ENCODE assay signal across 8 mouse cellular contexts in genomic region chr11:51883670-51884069, GRCm38 (mm10). TPM values are rescaled to one million over a fixed set of nuclear protein-coding genes. Genes with fewer than 3 reads are reported as not detected.
DNase-seq lines count a peak whose midpoint lies in the region; ATAC-seq and TF ChIP-seq lines count a peak whose summit lies in the region.

No protein-coding gene starts in this region.

- no peak for TF ChIP-seq CTCF in layer of hippocampus, adult 2 months (conservative IDR thresholded peaks at IDR 0.05)

- peak; percentile 68 for ATAC-seq in liver, embryonic 13.5 days (ENCODE audit: low read depth)

- no peaks in the 10 kb centered on the region for H3K36me3 ChIP-seq in liver, embryonic 13.5 days

- H3K4me3 ChIP-seq in liver, embryonic 13.5 days (replicated peaks) = no peak overlapping the region
- no peak overlapping the region for H3K4me3 ChIP-seq in layer of hippocampus, adult 2 months

- DNase-seq in adrenal gland, adult (ENCODE audit: inconsistent age in 2 of 2, low spot score in 1 of 2) = peak; percentile 34 to 64
- DNase-seq in adrenal gland, adult 8-10 months = no peak
- DNase-seq in CD8-positive naive resting alpha-beta T cell, adult 2 months (ENCODE audit: low read depth in 2 of 2, low spot score in 2 of 2) = peak; percentile 43 to 63
- peak; percentile 44 for DNase-seq in heart, postnatal 4 days
- DNase-seq in liver, embryonic 13.5 days = no peak
- DNase-seq in spleen, postnatal 14 days (ENCODE audit: low spot score in 2 of 2) = peak; percentile 20 to 22
- no peak for DNase-seq in layer of hippocampus, adult 2 months (ENCODE audit: low spot score in 2 of 2)
- no peak for DNase-seq in cerebellum, adult 8-10 months

- H3K9ac ChIP-seq in liver, embryonic 13.5 days = no peak overlapping the region

- peaks cover 11% of the 10 kb centered on the region for H3K4me1 ChIP-seq in liver, embryonic 13.5 days (replicated peaks)

- H3K27me3 ChIP-seq in liver, embryonic 13.5 days = no peaks in the 10 kb centered on the region

- peaks cover 4% of the 10 kb centered on the region; the same call in 1 of the 2 replicates for H3K9me3 ChIP-seq in liver, embryonic 13.5 days (replicated peaks)

- no peak overlapping the region for H3K4me2 ChIP-seq in liver, embryonic 13.5 days

- 27% methylated on average over 5 of the region's 5 CpGs for WGBS in liver, embryonic 13.5 days (ENCODE audit: insufficient replicate concordance)

- H3K27ac ChIP-seq in liver, embryonic 13.5 days = no peak overlapping the region
- H3K27ac ChIP-seq in layer of hippocampus, adult 2 months = no peak overlapping the region

RNA-seq across cellular contexts. Expression of gene Jade2, which starts 26.2 kb away (rescaled TPM):
- 10 to 100 TPM; 21.1 to 36.2 (median 30.3) TPM for total RNA-seq in adrenal gland, adult 8-10 months (2022)
- total RNA-seq in heart, postnatal 4 days (2021) = 1 to 10 TPM; 2.7 to 3.0 TPM
- polyA plus RNA-seq in liver, embryonic 13.5 days (2015; fragmentation: Nextera tagmentation; extraction: Ambion mirVana) = 0.55 and 0.61 TPM in 2 replicates
- 10 to 100 TPM; 39.2 to 42.1 TPM for total RNA-seq in layer of hippocampus, adult 2 months (2021)

Comparison
In these comparisons a context has a peak if more than half of its experiments do, and no peak if none do; other contexts are left out.
1. DNase-seq: peak in adrenal gland, adult (2 of 2), CD8-positive naive resting alpha-beta T cell, adult 2 months (2 of 2), heart, postnatal 4 days (single experiment) and spleen, postnatal 14 days (2 of 2); none in adrenal gland, adult 8-10 months (single experiment), liver, embryonic 13.5 days (single experiment), layer of hippocampus, adult 2 months (0 of 2) and cerebellum, adult 8-10 months (single experiment).
2. RNA of gene Jade2, which starts 26.2 kb away (total RNA-seq): 39.2 to 42.1 TPM in layer of hippocampus, adult 2 months and 21.1 to 36.2 TPM in adrenal gland, adult 8-10 months; 2.7 to 3.0 TPM in heart, postnatal 4 days; every median in the first group is over 4 times any median in the second.